Mouse (Mus musculus): Measurements from ENCODE around the gene Arl6ip4. TPM values are rescaled to one million over a fixed set of nuclear protein-coding genes. Genes with fewer than 3 reads are reported as not detected.

Gene Arl6ip4
- total RNA-seq (2017), result 93.4 and 116 TPM in 2 replicates

DNA sequence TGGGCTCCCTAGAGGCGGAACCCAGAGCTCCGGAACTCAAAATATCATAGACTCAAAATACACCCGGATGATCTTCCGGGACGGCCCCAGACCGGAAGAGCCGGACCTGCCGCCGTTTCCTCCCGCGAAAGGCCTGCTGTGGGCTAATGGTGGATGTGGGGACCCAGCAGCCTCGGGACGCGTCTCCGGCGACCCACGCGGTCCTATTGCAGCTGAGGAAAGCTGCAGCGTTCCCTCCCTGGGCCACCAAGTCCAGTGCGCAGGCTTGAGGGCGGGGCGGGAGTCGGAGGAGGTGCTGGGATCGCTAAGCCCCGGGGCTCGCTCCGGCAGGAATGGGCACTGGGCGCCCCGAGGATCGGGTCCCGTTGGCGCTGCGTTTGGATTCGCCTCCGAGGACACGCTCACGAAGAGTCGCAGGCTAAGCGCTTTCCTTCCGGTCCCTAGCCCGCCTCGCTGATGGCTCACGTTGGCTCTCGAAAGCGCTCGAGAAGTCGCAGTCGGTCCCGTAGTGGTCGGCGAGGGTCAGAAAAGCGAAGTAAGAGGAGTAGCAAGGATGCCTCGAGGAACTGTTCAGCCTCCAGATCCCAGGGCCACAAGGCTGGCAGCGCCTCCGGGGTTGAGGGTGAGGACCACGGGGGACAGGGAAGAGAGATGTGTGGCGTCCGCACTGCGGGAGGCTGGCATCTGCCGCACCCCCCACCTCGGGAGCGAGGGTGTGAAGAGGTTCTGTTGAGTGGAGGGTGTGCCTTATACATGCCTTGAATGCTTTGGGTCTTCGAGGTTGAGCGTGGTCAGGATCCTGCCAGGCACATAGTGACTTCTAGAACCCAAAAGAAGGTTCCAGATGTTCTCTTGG is at the start of gene Arl6ip4:
Gene Arl6ip4, plus strand, starts transcription at position 100 of the 856 bp plus-strand sequence.
- peak; percentile 27 for ATAC-seq (replicated peaks; ENCODE audit: low read depth, poor library complexity, severe bottlenecking)

- no peak for ATAC-seq (replicated peaks; ENCODE audit: low read depth, poor library complexity, severe bottlenecking)
These were observed 46.2 kb upstream of the Arl6ip4 start for GRCm38 (mm10) chr5:124069657-124070056.

- ATAC-seq (replicated peaks; ENCODE audit: low read depth, poor library complexity, severe bottlenecking), result no peak
These were observed 42.2 kb upstream of the Arl6ip4 start for GRCm38 (mm10) chr5:124073682-124074081.

DNA sequence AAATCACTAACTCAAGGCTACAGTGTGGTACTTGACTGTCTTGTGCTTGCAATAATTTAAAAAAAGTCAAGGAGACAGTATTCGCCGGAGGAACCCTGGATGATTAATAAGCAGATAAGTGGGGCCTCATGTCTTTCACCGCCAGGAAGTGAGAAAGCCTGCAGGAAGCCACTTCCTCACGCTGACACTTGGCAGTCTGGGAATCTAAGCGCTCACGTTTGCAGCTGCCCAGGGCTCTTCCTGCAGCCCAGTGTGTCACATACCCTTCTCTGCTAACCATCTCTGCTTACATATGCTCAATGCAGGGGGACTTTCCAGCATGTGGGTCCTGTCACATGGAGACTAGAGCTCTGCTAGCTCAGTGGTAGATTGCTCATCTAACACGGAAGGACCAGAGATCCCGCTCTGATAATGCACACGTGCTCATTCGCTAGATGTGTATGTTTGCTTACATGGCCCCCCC is 41.0 kb upstream of the Arl6ip4 start:
- ATAC-seq (replicated peaks; ENCODE audit: low read depth, poor library complexity, severe bottlenecking), result peak; percentile 69

GRCm38 (mm10) chr5:124075716-124076115 is 40.2 kb upstream of the Arl6ip4 start:
- 0 out of 2 replicates have a peak, but pooled peaks have one; percentile 10 for ATAC-seq (replicated peaks; ENCODE audit: low read depth, poor library complexity, severe bottlenecking)

DNA sequence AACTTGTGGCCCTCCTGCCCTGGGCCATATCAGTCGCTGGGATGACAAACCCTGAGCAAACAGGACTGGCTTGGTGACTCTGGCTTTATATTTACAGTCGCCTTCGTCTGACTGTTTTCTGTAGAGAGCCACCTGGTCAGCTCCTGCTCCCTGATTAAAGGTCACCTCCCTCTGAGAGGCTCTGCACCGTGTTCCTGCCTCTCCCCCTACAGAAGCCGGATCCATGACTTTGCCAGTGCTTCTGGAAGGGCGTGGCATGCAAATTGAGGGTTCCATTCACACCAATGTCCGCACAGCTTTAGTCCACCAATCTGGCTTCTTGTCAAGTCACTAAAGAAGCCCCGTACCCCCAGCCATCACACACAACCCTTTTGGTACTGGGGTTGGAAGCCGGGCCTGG is 39.3 kb upstream of the Arl6ip4 start:
- ATAC-seq (replicated peaks; ENCODE audit: low read depth, poor library complexity, severe bottlenecking), result no peak

- ATAC-seq (replicated peaks; ENCODE audit: low read depth, poor library complexity, severe bottlenecking), result no peak
These were observed 38.6 kb upstream of the Arl6ip4 start for GRCm38 (mm10) chr5:124077241-124077640.

- no peak for ATAC-seq (replicated peaks; ENCODE audit: low read depth, poor library complexity, severe bottlenecking)
These were observed 37.9 kb upstream of the Arl6ip4 start for GRCm38 (mm10) chr5:124077856-124078460.

DNA sequence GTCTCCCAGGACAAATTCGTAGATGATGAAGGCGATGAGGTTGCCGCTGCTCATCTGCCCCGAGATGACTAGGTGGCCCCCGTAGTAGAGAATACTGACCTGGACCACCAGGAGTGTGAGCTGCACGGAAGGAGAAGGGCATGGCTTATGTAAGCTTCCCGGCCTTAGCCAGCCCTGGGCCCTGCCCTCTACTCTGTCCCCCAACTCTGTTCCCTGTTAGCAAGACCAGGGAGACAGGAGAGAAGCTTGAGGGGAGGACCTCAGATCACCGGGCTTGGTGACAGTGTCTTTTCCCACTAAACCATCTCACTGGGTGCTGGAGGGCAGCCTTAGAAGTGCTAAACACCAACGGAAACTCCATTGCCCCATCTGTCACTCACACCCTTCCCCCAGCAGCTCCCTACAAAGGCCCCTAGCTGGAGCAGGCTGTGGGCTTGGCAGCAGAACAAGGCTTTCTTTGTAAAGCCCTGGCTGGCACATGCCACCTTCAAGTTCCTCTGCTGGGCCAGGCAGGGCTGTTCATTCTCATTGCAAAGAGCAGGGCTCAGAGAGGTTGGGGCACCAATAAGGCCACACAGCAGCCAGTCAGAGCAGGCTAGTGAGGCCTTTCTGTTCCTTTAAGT is 37.0 kb upstream of the Arl6ip4 start:
- peak; percentile 42 for ATAC-seq (replicated peaks; ENCODE audit: low read depth, poor library complexity, severe bottlenecking)

DNA sequence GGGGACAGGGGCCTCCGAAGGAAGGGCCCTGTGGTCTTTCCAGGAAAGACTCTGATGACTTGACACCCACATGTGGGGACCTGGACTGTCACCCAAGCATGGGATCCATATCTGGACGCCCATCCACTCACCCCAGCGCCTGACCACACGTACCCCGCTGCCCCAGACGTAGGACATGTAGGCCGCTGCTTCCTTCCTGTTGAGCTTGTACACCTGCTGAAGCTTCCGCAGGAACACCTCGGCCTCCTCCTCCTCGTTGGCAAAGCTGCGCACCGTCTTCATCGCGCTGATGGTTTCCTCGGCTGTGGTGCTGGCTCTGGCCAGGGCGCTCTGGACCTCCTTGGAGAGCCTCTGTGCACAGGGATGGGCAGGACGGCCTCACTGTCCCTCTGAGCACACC is 36.0 kb upstream of the Arl6ip4 start:
- no peak for ATAC-seq (replicated peaks; ENCODE audit: low read depth, poor library complexity, severe bottlenecking)

GRCm38 (mm10) chr5:124082447-124082846 is 33.4 kb upstream of the Arl6ip4 start:
- no peak for ATAC-seq (replicated peaks; ENCODE audit: low read depth, poor library complexity, severe bottlenecking)

GRCm38 (mm10) chr5:124082941-124083688 is 32.8 kb upstream of the Arl6ip4 start:
- ATAC-seq (replicated peaks; ENCODE audit: low read depth, poor library complexity, severe bottlenecking), result no peak

- ATAC-seq (replicated peaks; ENCODE audit: low read depth, poor library complexity, severe bottlenecking), result no peak
These were observed 31.9 kb upstream of the Arl6ip4 start for GRCm38 (mm10) chr5:124083850-124084587.

GRCm38 (mm10) chr5:124084588-124085173 is 31.2 kb upstream of the Arl6ip4 start:
- peak; percentile 83 for ATAC-seq (replicated peaks; ENCODE audit: low read depth, poor library complexity, severe bottlenecking)

- ATAC-seq (replicated peaks; ENCODE audit: low read depth, poor library complexity, severe bottlenecking), result no peak
These were observed 30.4 kb upstream of the Arl6ip4 start for GRCm38 (mm10) chr5:124085513-124085912.

- no peak for ATAC-seq (replicated peaks; ENCODE audit: low read depth, poor library complexity, severe bottlenecking)
These were observed 29.0 kb upstream of the Arl6ip4 start for GRCm38 (mm10) chr5:124086876-124087275.

- ATAC-seq (replicated peaks; ENCODE audit: low read depth, poor library complexity, severe bottlenecking), result no peak
These were observed 26.0 kb upstream of the Arl6ip4 start for GRCm38 (mm10) chr5:124089868-124090267.

- ATAC-seq (replicated peaks; ENCODE audit: low read depth, poor library complexity, severe bottlenecking), result no peak
These were observed 23.9 kb upstream of the Arl6ip4 start for GRCm38 (mm10) chr5:124091951-124092406.
